Mouse (Mus musculus) T-cell, adult 2 months (primary cell): Measurements from ENCODE around the gene Mdm4.

ENCODE experiments used
- DNase-seq: peaks from one replicate; pipeline ENCODE4 v3.0.0; 2022; ENCODE audit warnings: low spot score

Gene Mdm4

GRCm38 (mm10) chr1:132938975-132939374, 91.4 kb downstream of the Mdm4 start:
- no peak for DNase-seq

GRCm38 (mm10) chr1:132937296-132938030, 92.9 kb downstream of the Mdm4 start:
- no peak for DNase-seq

GRCm38 (mm10) chr1:132934856-132935255, 95.5 kb downstream of the Mdm4 start:
- DNase-seq = no peak

- DNase-seq = no peak
Observed at GRCm38 (mm10) chr1:132932421-132932820, 97.9 kb downstream of the Mdm4 start.

GRCm38 (mm10) chr1:132930291-132930690, 100.1 kb downstream of the Mdm4 start:
- DNase-seq = no peak

- DNase-seq = no peak
Observed at GRCm38 (mm10) chr1:132928907-132929250, 101.5 kb downstream of the Mdm4 start.

- DNase-seq = no peak
Observed at GRCm38 (mm10) chr1:132928032-132928906, 102.1 kb downstream of the Mdm4 start.

- DNase-seq = no peak
Observed at GRCm38 (mm10) chr1:132925270-132925669, 105.1 kb downstream of the Mdm4 start.

GRCm38 (mm10) chr1:132922257-132922656, 108.1 kb downstream of the Mdm4 start:
- no peak for DNase-seq

- DNase-seq = no peak
Observed at GRCm38 (mm10) chr1:132921071-132921470, 109.3 kb downstream of the Mdm4 start.

GRCm38 (mm10) chr1:132919258-132919657, 111.1 kb downstream of the Mdm4 start:
- DNase-seq = no peak

GRCm38 (mm10) chr1:132918117-132918680, 112.2 kb downstream of the Mdm4 start:
- no peak for DNase-seq

- no peak for DNase-seq
Observed at GRCm38 (mm10) chr1:132917554-132917953, 112.8 kb downstream of the Mdm4 start.

- no peak for DNase-seq
Observed at GRCm38 (mm10) chr1:132915849-132916493, 114.4 kb downstream of the Mdm4 start.

- no peak for DNase-seq
Observed at GRCm38 (mm10) chr1:132910414-132911041, 119.8 kb downstream of the Mdm4 start.

- DNase-seq = no peak
Observed at GRCm38 (mm10) chr1:132909951-132910350, 120.4 kb downstream of the Mdm4 start.
